ENCODE assay signal across 8 mouse cellular contexts in genomic region chr5:30343107-30343506, GRCm38 (mm10).
DNase-seq lines count a peak whose midpoint lies in the region; ATAC-seq and TF ChIP-seq lines count a peak whose summit lies in the region.

No protein-coding gene starts in this region.

- no peaks in the 10 kb centered on the region for H3K36me3 ChIP-seq in intestine, postnatal 0 days (ENCODE audit: control insufficient read depth, insufficient read depth)
- H3K36me3 ChIP-seq in small intestine, adult 2 months (ENCODE audit: control insufficient read depth, insufficient read depth, low read length): no peaks in the 10 kb centered on the region

- no peaks in the 10 kb centered on the region for H3K27me3 ChIP-seq in intestine, postnatal 0 days (replicated peaks; ENCODE audit: control insufficient read depth, insufficient read depth, low read length)
- H3K27me3 ChIP-seq in small intestine, adult 2 months (ENCODE audit: control insufficient read depth, insufficient read depth, low read length): no peaks in the 10 kb centered on the region

- intact Hi-C loops in left cerebral cortex, postnatal 25 days (cut with DNase I): no loop called here

- 4% methylated on average over 9 of the region's 9 CpGs for WGBS in intestine, postnatal 0 days
- 9% methylated on average over 9 of the region's 9 CpGs for WGBS in small intestine, adult 2 months

- peak overlapping the region; percentile 56 for H3K4me2 ChIP-seq in intestine, postnatal 0 days (replicated peaks; ENCODE audit: low read depth)

- TF ChIP-seq POLR2A in small intestine, adult 2 months (IDR thresholded peaks at IDR 0.05; ENCODE audit: low read depth, low read length): no peak

- peak overlapping the region; percentile 16; the same call in 1 of the 2 replicates for H3K4me3 ChIP-seq in intestine, postnatal 0 days (ENCODE audit: low read depth, low read length)
- H3K4me3 ChIP-seq in small intestine, adult 2 months (ENCODE audit: low read depth, low read length): 0 out of 2 replicates have a peak overlapping the region, but pooled peaks have one; percentile 1

- H3K9ac ChIP-seq in intestine, postnatal 0 days (ENCODE audit: low read depth, low read length): no peak overlapping the region

- DNase-seq in adrenal gland, adult (ENCODE audit: inconsistent age in 2 of 2, low spot score in 1 of 2): peak; percentile 52 to 85
- DNase-seq in adrenal gland, adult 8-10 months: no peak
- DNase-seq in cerebellum, adult 9-11 months: peak; percentile 70
- DNase-seq in frontal cortex, postnatal 36 days (ENCODE audit: low spot score in 2 of 2): peak; percentile 61 to 65
- DNase-seq in left cerebral cortex, postnatal 25 days (ENCODE audit: low spot score in 2 of 2): peak; percentile 53 to 86
- DNase-seq in mesoderm, embryonic 11.5 days (ENCODE audit: low read depth, low spot score): peak; percentile 74

- TF ChIP-seq CTCF in intestine, postnatal 0 days (IDR thresholded peaks at IDR 0.05; ENCODE audit: low read depth): peak; percentile 96
- peak; percentile 94; the same call in 1 of the 2 replicates for TF ChIP-seq CTCF in small intestine, adult 2 months (IDR thresholded peaks at IDR 0.05; ENCODE audit: extremely low read depth, insufficient read length, insufficient replicate concordance, low read depth, low read length)

- peak; percentile 70 for ATAC-seq in intestine, postnatal 0 days

- H3K4me1 ChIP-seq in intestine, postnatal 0 days (replicated peaks; ENCODE audit: control insufficient read depth, insufficient read depth, low read length): no peaks in the 10 kb centered on the region
- no peaks in the 10 kb centered on the region for H3K4me1 ChIP-seq in small intestine, adult 2 months (ENCODE audit: control insufficient read depth, insufficient read depth, insufficient read length, low read length)

- H3K9me3 ChIP-seq in intestine, postnatal 0 days (ENCODE audit: control insufficient read depth): no peaks in the 10 kb centered on the region

- no peak overlapping the region for H3K27ac ChIP-seq in intestine, postnatal 0 days (ENCODE audit: low read depth, low read length)
- no peak overlapping the region for H3K27ac ChIP-seq in small intestine, adult 2 months (ENCODE audit: insufficient read depth, low read depth, low read length)
